Mouse (Mus musculus) liver, embryonic 14.5 days (tissue): ENCODE results near the gene Raph1.

Experiments
- CTCF ChIP-seq: IDR thresholded peaks from 2 replicates; pipeline ENCODE4 v1.5.1; 2016; ENCODE audit warnings: antibody characterized with exemption, low read depth, control low read depth
- EP300 ChIP-seq: IDR thresholded peaks from 2 replicates; pipeline ENCODE4 v1.6.1; 2016; ENCODE audit warnings: antibody characterized with exemption, low read depth

DNA sequence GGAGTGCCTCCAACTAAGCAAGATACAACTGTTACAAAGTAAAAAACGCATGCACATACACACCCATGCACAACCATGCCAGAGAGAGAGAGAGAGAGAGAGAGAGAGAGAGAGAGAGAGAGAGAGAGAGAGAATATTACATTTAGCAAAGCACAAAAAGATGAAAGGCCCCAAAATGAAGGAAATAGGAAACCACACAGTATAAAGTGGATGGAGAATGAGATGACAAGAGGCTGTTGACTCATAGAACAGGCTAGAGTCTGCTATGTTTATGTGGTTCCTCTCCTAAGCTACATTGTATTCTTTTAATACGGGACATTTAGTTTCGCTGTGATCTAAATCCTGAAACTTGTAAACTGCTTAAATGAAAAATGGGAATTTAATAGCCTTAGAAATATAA is 27.6 kb downstream of the Raph1 start:
- TF ChIP-seq CTCF (no peak), EP300 (no peak)
